Mouse (Mus musculus): ENCODE measurements around the gene Igfbp4. TPM values are rescaled to one million over a fixed set of nuclear protein-coding genes. Genes with fewer than 3 reads are reported as not detected.

Igfbp4 gene
- polyA plus RNA-seq, 1 experiment from 2014 or later: 440 TPM

Other genes starting within 250 kb of the Igfbp4 start
- gene Msl1, start 245.7 kb upstream of the Igfbp4 start, polyA plus RNA-seq (2015; fragmentation: Nextera tagmentation; extraction: Ambion mirVana): 18.0 and 18.4 TPM in 2 replicates
- gene Casc3, start 236.3 kb upstream of the Igfbp4 start, polyA plus RNA-seq (2015; fragmentation: Nextera tagmentation; extraction: Ambion mirVana): 25.1 and 26.3 TPM in 2 replicates
- gene Rapgefl1, start 204.5 kb upstream of the Igfbp4 start, polyA plus RNA-seq (2015; fragmentation: Nextera tagmentation; extraction: Ambion mirVana): 6.5 and 7.8 TPM in 2 replicates
- 5.0 and 5.3 TPM in 2 replicates for gene Wipf2, start 177.6 kb upstream of the Igfbp4 start, polyA plus RNA-seq (2015; fragmentation: Nextera tagmentation; extraction: Ambion mirVana)
- 26.9 and 28.1 TPM in 2 replicates for gene Cdc6, start 133.4 kb upstream of the Igfbp4 start, polyA plus RNA-seq (2015; fragmentation: Nextera tagmentation; extraction: Ambion mirVana)
- 28.8 and 30.1 TPM in 2 replicates for gene Rara, start 113.4 kb upstream of the Igfbp4 start, polyA plus RNA-seq (2015; fragmentation: Nextera tagmentation; extraction: Ambion mirVana)
- gene Gjd3, start 58.2 kb upstream of the Igfbp4 start, polyA plus RNA-seq (2015; fragmentation: Nextera tagmentation; extraction: Ambion mirVana): 0.44 TPM in 1 of 2 replicates, not detected in the other
- gene Top2a, start 17.1 kb upstream of the Igfbp4 start, polyA plus RNA-seq (2015; fragmentation: Nextera tagmentation; extraction: Ambion mirVana): 186 and 188 TPM in 2 replicates
- gene Tns4, start 48.1 kb downstream of the Igfbp4 start, polyA plus RNA-seq (2015; fragmentation: Nextera tagmentation; extraction: Ambion mirVana): 1.8 and 2.4 TPM in 2 replicates
- gene Ccr7, start 113.8 kb downstream of the Igfbp4 start, polyA plus RNA-seq (2015; fragmentation: Nextera tagmentation; extraction: Ambion mirVana): 0.19 TPM in 2 replicates
- gene Smarce1, start 189.8 kb downstream of the Igfbp4 start, polyA plus RNA-seq (2015; fragmentation: Nextera tagmentation; extraction: Ambion mirVana): 177 and 203 TPM in 2 replicates
- 0.19 and 0.28 TPM in 2 replicates for gene Krt222, start 202.8 kb downstream of the Igfbp4 start, polyA plus RNA-seq (2015; fragmentation: Nextera tagmentation; extraction: Ambion mirVana)
- gene Krt24, start 244.0 kb downstream of the Igfbp4 start, polyA plus RNA-seq (2015; fragmentation: Nextera tagmentation; extraction: Ambion mirVana): not detected in 2 replicates

All from stomach, embryonic 16.5 days (tissue).